Mouse (Mus musculus): ENCODE measurements around the gene Klc2. TPM values are rescaled to one million over a fixed set of nuclear protein-coding genes. Genes with fewer than 3 reads are reported as not detected.
A peak's percentile ranks its signal among the peaks of the same experiment; 100 is the strongest.

The Klc2 gene
- polyA plus RNA-seq, 1 experiment = 92.9 TPM

GRCm38 (mm10) chr19:5071545-5072369, 46.6 kb downstream of the Klc2 start:
- no peak overlapping the region for H3K27ac ChIP-seq (ENCODE audit: control insufficient read depth, insufficient read depth, low read depth, low read length)
- no peaks in the 10 kb centered on the region for H3K27me3 ChIP-seq (ENCODE audit: control insufficient read depth, insufficient read depth, low read length)
- peaks cover 35% of the 10 kb centered on the region for H3K4me1 ChIP-seq (ENCODE audit: control insufficient read depth, insufficient read depth, low read length)
- no peaks in the 10 kb centered on the region for H3K36me3 ChIP-seq (ENCODE audit: control insufficient read depth, insufficient read depth, low read length)
- TF ChIP-seq CTCF (IDR thresholded peaks at IDR 0.05; ENCODE audit: control insufficient read depth, insufficient read depth, insufficient replicate concordance, low read depth, low read length) = no peak
- TF ChIP-seq POLR2A (IDR thresholded peaks at IDR 0.05; ENCODE audit: control insufficient read depth, low read depth, low read length) = peak; percentile 29; the same call in 1 of the 2 replicates
- peak overlapping the region; percentile 83 for H3K4me3 ChIP-seq (ENCODE audit: control insufficient read depth, low read depth, low read length)

- no peak overlapping the region for H3K27ac ChIP-seq (ENCODE audit: control insufficient read depth, insufficient read depth, low read depth, low read length)
- TF ChIP-seq CTCF (IDR thresholded peaks at IDR 0.05; ENCODE audit: control insufficient read depth, insufficient read depth, insufficient replicate concordance, low read depth, low read length) = no peak
- TF ChIP-seq POLR2A (IDR thresholded peaks at IDR 0.05; ENCODE audit: control insufficient read depth, low read depth, low read length) = no peak
- no peaks in the 10 kb centered on the region for H3K36me3 ChIP-seq (ENCODE audit: control insufficient read depth, insufficient read depth, low read length)
- H3K27me3 ChIP-seq (ENCODE audit: control insufficient read depth, insufficient read depth, low read length) = no peaks in the 10 kb centered on the region
- peaks cover 35% of the 10 kb centered on the region for H3K4me1 ChIP-seq (ENCODE audit: control insufficient read depth, insufficient read depth, low read length)
- peak overlapping the region; percentile 83 for H3K4me3 ChIP-seq (ENCODE audit: control insufficient read depth, low read depth, low read length)
Measured at GRCm38 (mm10) chr19:5071077-5071476, 47.3 kb downstream of the Klc2 start.

GRCm38 (mm10) chr19:5069978-5070377, 48.4 kb downstream of the Klc2 start:
- H3K36me3 ChIP-seq (ENCODE audit: control insufficient read depth, insufficient read depth, low read length) = no peaks in the 10 kb centered on the region
- no peak overlapping the region for H3K27ac ChIP-seq (ENCODE audit: control insufficient read depth, insufficient read depth, low read depth, low read length)
- H3K4me3 ChIP-seq (ENCODE audit: control insufficient read depth, low read depth, low read length) = peak overlapping the region; percentile 28
- H3K4me1 ChIP-seq (ENCODE audit: control insufficient read depth, insufficient read depth, low read length) = peaks cover 35% of the 10 kb centered on the region
- H3K27me3 ChIP-seq (ENCODE audit: control insufficient read depth, insufficient read depth, low read length) = no peaks in the 10 kb centered on the region
- no peak for TF ChIP-seq CTCF (IDR thresholded peaks at IDR 0.05; ENCODE audit: control insufficient read depth, insufficient read depth, insufficient replicate concordance, low read depth, low read length)
- TF ChIP-seq POLR2A (IDR thresholded peaks at IDR 0.05; ENCODE audit: control insufficient read depth, low read depth, low read length) = no peak

GRCm38 (mm10) chr19:5069486-5069885, 48.9 kb downstream of the Klc2 start:
- Histone ChIP-seq H3K27ac (ENCODE audit: control insufficient read depth, insufficient read depth, low read depth, low read length) (no peak overlapping the region), H3K27me3 (ENCODE audit: control insufficient read depth, insufficient read depth, low read length) (no peaks in the 10 kb centered on the region)

GRCm38 (mm10) chr19:5068570-5069234, 49.7 kb downstream of the Klc2 start:
- peaks cover 35% of the 10 kb centered on the region for H3K4me1 ChIP-seq (ENCODE audit: control insufficient read depth, insufficient read depth, low read length)
- H3K27ac ChIP-seq (ENCODE audit: control insufficient read depth, insufficient read depth, low read depth, low read length) = no peak overlapping the region
- no peaks in the 10 kb centered on the region for H3K27me3 ChIP-seq (ENCODE audit: control insufficient read depth, insufficient read depth, low read length)
- TF ChIP-seq CTCF (IDR thresholded peaks at IDR 0.05; ENCODE audit: control insufficient read depth, insufficient read depth, insufficient replicate concordance, low read depth, low read length) (0 out of 2 replicates have a peak, but pooled peaks have one; percentile 1), POLR2A (IDR thresholded peaks at IDR 0.05; ENCODE audit: control insufficient read depth, low read depth, low read length) (no peak)
- H3K36me3 ChIP-seq (ENCODE audit: control insufficient read depth, insufficient read depth, low read length) = no peaks in the 10 kb centered on the region
- peak overlapping the region; percentile 52 for H3K4me3 ChIP-seq (ENCODE audit: control insufficient read depth, low read depth, low read length)

More at GRCm38 (mm10) chr19:5069486-5069885, 48.9 kb downstream of the Klc2 start:
- Histone ChIP-seq H3K4me3 (ENCODE audit: control insufficient read depth, low read depth, low read length) (no peak overlapping the region), H3K4me1 (ENCODE audit: control insufficient read depth, insufficient read depth, low read length) (peaks cover 35% of the 10 kb centered on the region), H3K36me3 (ENCODE audit: control insufficient read depth, insufficient read depth, low read length) (no peaks in the 10 kb centered on the region)
- TF ChIP-seq CTCF (IDR thresholded peaks at IDR 0.05; ENCODE audit: control insufficient read depth, insufficient read depth, insufficient replicate concordance, low read depth, low read length) (no peak), POLR2A (IDR thresholded peaks at IDR 0.05; ENCODE audit: control insufficient read depth, low read depth, low read length) (no peak)

- no peak for TF ChIP-seq CTCF (IDR thresholded peaks at IDR 0.05; ENCODE audit: control insufficient read depth, insufficient read depth, insufficient replicate concordance, low read depth, low read length)
- TF ChIP-seq POLR2A (IDR thresholded peaks at IDR 0.05; ENCODE audit: control insufficient read depth, low read depth, low read length) = no peak
- peaks cover 33% of the 10 kb centered on the region for H3K4me1 ChIP-seq (ENCODE audit: control insufficient read depth, insufficient read depth, low read length)
- H3K4me3 ChIP-seq (ENCODE audit: control insufficient read depth, low read depth, low read length) = peak within 1 kb of the TSS; percentile 52
- H3K27me3 ChIP-seq (ENCODE audit: control insufficient read depth, insufficient read depth, low read length) = no peaks in the 10 kb centered on the region
- H3K36me3 ChIP-seq (ENCODE audit: control insufficient read depth, insufficient read depth, low read length) = no peaks in the 10 kb centered on the region
- peak within 1 kb of the TSS; percentile 9 for H3K27ac ChIP-seq (ENCODE audit: control insufficient read depth, insufficient read depth, low read depth, low read length)
Measured at GRCm38 (mm10) chr19:5067867-5068569, 50.3 kb downstream of the Klc2 start, which contains the start of gene Cd248. Gene Cd248, plus strand, starts transcription at chr19:5068078.
